Mouse (Mus musculus) right cerebral cortex, postnatal 10 days (tissue): ENCODE data around the gene Dedd2.

Experiments used
- DNase-seq, 2 experiments: peaks; one replicate each; pipeline ENCODE4 v3.0.0; 2021; ENCODE audit warnings: low spot score in 2 of 2

Gene Dedd2

DNA sequence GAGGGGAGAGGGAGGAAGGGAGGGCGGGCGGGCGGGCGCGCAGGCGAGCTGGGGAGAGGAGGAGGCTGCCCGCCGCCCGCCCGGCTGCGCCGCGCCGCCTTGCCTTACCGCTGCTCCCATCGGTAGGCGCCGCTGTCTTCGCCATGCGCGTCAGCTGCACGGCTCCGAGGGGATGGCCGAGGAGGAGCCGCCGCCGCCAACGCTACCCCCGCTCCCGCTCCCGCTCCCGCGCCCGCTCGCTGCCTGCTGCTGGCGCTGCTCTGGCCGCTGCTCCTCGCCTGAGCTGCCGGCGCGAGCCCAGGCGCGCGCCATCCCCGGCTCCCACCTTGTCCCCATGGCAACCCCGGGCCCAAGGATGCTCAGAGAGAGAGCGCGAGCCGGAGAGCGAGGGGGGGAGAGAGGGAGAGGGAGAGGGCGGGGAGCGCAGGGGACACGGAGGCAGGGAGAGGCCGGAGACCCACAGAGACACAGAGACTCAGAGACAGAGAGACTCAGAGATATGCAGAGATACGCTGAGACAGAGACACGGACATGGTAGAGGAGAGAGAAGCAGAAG is 40.7 kb downstream of the Dedd2 start, which contains the start of gene Pou2f2:
TSS of gene Pou2f2 (minus strand) at position 121 of the 556 bp plus-strand sequence.
- DNase-seq = peak; percentile 93 to 95

DNA sequence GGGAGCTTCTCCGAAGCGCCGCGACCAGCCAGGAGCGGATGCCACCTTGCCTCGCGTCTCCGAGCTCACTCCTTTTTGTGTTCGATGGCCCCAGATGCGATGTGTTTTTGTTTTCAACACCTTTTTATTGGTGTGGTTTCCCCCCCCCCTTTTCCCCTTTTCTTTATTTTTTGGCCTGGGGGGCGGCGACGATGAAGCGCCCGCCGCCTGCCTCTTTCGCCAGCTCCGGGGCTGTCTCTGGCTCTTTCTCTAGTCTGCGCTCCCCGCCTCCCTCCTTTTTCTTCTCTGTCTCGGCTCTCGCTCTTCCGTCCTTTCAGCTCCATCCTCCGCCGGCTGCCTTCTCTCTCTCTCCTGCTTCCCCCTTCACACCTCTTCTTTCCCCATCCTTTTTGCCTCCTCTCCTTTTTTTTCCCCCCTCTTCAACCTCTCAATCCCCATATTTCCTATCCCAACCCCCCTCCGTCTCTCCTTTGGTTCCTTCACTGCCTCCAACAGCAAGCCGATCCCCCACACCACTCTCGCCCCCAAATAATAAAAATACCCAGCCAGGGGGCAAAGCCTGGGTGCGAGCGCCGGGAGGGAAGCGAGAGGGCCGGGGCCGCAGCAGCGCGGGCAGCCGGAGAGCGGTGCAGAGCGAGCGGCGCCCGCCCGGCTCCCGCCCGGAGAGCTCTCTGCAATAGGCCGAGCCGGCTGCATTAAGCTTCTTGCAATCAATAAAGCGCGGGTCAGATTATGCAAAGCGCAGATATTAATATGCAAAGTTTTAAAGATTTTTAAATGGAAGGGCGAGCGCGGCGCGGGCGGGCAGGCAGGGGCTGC is 41.4 kb downstream of the Dedd2 start:
- DNase-seq = peak; percentile 61 to 63

DNA sequence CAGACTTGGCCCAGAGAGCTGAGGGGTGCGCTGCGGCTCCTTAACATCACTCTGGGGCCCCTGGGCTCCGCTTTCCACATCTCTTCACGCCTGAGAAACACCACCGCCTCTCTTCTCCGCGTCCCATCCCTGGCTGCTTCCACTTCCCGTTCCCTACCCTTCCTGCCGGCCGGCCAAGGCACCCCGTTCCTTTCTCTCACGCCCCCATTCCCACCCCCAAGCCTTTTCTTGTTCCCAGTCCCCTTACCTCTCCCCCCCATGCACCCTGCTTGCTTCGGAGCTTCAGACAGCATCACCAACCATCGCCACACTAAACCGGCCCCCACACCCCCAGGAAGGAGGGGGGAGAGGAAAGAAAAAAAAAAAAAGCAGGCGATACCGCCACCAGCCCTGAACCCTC is 42.1 kb downstream of the Dedd2 start:
- DNase-seq = peak; percentile 53 to 57

DNA sequence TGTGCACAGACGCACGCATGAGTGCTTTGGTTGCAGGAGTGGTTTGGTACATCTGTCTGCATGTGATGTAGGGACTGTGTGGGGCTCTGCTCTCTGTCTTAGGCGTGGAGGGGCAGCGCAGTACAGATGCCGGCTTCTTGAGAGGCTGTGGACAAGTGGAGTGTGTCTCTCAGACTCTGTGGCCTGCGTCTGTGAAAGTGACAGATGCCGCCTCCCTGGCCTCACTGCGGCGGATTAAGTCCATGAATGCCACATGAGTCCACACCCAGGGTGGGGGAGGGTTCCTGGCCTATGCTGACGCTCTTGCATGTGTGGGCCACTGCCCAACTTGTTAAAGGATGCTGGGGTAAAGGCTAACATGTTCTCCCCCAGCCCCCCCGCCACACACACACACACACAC is 46.1 kb downstream of the Dedd2 start:
- no peak for DNase-seq

DNA sequence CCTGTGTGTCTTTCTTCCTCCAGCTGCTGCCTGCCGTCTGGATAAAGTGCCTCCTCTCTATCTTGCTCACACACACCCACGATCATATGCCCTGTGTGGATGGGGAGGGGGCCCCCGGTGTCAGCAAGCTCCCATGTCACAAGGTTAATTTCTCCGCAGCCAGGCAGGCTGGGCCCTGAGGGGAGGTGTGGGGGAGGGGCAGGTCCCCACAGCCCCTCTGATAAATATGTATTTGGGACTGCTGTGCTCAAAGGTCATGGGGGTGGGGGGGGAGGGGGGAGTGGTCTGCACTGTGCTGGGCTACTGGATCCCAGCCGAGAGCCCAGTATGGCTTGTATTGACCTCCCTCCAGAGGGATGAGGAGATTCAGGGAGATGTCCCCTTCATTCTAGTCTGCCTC is 47.7 kb downstream of the Dedd2 start:
- no peak for DNase-seq

DNA sequence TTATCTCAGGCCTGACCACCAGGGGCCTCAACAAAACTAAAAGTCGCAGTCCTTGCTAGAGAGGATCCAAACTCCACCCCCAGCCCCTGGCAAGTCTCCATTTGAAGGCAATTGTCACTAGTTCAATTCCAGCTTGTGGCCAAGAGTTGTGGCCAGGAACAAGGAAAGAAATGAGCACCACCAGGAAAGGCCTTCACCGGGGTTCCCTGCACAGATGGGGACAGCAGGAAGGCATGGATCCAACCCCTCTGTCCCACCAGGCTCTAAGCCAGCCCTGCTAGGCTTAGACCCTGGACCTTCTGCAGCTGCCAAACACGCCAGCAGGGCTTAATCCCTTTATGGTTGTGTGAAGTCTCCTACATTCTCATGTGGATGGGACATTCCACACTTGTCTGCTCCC is 49.8 kb downstream of the Dedd2 start:
- DNase-seq = no peak

DNA sequence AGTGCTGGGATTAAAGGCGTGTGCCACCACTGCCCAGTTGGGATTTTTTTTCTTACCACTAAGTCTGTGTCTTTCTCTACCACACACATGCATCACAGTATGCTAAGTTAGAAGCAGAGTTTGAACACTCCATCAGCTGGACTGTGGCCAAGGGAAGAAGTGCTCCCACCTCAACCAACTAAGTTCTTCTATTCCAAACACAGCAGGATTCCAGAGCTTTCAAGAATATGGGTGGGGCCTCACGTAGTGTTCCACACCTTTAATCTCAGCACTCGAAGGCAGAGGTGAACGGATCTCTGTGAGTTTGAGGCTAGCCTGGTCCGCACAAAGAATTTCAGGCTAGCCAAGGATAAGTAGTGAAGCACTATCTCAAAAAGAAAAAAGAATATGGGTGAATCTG is 54.3 kb downstream of the Dedd2 start:
- no peak for DNase-seq

DNA sequence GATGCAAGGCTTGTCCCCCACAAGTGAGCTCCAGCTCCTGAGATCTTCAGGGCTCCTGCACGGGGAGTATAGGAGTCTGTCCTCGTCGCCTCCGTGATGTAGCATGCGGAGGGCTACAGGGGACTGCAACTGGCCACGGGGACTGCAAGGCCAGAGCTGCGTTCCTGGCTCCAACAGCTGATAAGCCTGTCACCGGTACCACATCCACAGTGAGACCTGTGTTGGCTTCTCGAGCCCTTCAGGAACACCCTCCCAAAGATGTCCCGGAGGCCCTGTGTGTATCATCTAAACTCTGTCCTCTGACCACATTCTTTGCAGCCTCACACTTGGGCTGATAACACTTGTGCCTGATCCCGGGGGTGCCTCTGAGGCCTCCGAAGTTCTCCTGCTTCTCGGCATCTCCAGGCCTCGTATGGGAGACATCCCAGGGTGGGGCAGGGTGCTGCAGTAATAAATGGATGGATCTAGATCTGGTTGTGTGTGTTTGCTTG is 64.2 kb downstream of the Dedd2 start:
- no peak for DNase-seq

DNA sequence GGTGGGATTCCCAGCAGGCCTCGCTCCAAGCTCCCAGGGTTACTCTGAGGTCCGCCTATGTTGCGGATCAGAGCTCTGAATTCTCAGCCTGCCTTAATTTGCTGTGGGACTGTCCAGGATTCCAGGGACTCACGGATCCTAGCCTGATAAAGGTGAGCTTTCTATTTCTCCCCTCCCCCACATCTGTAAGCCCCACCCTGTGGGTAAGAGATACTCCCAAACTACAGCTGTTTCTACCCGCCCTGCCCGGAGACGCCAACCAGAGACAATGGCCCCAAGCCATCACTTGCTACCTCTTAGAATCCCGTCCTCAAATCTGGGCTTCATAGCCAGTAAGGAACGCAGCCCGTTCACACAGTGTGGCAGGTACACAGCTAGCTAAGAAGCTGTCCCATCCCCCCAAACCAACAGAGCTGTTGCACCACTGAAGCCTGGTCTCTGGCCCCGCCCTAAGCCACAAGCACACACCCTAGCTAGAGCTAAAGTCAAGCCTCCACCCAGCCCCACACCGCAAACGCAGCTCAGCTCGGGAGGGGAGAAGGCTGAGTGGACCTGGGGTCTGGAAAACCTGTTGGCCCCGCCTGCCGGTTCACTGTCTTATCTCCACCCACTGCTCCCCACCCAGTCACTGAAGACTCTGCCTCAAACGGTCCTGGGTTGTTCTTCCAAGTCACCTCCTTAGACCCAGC is 64.8 kb downstream of the Dedd2 start:
- no peak for DNase-seq

DNA sequence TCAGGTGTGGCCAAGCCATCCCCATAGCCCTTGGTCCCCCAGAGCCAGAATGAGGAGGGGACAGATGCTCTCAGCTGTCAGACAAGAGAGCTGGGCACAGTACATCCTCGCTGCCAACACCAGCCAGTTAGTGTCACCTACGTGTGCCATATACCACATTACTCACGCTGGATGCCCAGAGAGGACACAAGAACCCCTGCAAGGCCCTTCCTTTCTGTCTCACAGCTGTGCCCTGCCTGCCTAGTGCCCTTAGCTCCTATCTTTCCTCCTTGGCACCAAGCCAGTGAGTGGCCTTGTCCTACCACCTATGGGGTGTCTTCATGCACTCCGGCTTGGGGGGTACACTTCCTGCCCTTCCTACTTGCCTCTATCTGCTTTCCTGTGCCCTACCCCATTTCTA is 65.8 kb downstream of the Dedd2 start:
- DNase-seq = peak in 1 of 2 experiments; percentile 29

DNA sequence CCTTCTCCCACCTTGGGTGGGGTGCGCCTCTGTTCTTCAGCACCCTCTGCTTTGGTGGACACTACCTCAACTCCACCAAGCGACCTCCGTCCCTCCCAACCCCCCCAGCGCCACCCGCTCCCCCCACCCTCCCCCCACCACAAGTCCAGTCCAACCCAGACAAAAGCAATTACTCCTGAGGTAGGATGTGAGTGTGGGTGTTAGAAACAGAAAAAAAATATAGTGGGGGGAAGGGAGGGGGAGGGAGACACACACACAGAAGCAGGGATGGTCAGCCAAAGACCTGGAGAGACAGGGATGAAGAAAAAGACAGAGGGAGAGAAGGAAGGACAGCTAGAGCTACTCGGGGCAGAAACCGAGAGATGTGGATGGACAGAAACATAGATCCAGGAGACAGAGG is 66.6 kb downstream of the Dedd2 start:
- DNase-seq = no peak

DNA sequence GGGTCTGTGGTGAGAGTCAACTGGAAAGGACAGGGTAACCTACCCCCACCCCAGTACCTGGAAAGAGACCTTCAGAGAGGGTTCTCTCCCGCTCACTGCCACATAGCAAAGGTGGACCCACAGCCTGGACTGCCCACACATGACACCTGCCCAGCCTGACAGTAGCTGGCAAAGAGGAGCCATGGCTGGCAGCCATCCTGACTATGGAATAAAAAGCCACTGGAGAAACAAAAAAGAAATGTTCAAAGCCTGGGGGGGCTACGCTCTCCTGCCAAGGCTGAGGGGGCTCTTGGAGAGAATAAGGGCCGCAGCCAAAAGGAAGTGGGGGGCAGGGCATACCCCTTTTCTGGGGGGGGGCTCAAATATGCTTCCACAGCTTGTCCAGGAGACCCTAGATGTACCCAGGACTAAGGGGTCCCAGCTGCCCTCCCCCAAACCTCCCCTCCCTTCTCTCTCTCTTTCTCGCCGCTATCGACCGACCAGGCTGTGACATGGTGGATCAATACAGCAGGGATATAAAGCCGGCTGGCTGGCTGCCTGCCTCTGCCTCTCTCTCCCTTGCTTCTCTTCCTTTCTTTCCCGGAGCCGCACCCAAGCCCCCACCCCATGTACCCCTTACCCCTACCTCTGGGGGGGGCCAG is 68.4 kb downstream of the Dedd2 start:
- DNase-seq = peak; percentile 68 to 73

DNA sequence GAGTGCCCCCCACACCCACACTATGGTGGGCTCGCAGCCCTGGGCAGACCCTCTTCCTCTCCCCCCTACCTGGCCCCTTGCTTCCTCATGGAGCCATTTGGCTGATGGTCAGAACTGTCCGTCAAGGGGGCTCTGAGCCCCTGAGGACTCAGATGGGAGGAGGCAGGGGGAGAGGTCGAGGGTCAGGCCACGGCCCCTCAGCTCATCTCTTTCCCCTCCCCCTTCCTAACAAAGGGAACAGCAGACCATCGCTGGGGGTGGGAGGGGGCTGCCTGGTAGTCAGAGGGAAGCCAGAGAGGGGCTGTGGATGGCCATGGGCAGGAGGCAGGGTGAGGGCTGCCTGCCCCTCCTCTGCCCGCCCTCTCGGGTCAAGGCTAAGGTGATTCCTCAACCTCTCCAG is 69.4 kb downstream of the Dedd2 start:
- no peak for DNase-seq

DNA sequence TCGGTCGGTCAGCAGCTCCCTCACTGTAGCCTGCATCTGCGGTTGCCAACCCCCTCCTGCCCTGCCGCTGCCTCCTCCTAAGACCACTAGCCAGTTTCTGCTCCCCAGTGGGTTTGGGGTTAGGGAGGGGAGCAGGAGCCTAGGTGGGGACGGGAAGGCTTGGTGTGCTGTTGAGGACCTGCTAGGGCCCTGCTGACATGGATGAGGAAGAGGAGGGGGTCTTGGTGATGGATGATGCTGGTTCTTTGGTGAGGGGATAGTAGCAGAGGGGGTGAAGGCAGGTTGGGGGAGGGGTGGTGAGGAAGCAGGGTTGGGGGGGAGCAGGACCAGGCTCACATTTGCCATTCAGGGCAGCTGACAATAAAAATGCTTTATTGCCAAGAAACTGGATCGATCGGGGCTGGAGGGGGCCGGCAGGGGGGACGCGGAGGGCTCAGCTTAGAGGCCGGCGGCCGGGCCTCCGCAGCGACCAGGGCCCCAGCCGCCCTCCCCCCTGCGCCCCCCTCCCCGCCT is 70.2 kb downstream of the Dedd2 start:
- DNase-seq = no peak
